Mouse (Mus musculus) small intestine, adult 2 months (tissue): ENCODE data around the gene Klf3.

Experiments used
- CTCF ChIP-seq: fragments of 200-500 bp; IDR thresholded peaks from 2 replicates; pipeline ENCODE4 v1.5.1; 2012; ENCODE audit warnings: low read depth, mild to moderate bottlenecking, control low read depth, inconsistent platforms, low read length, moderate library complexity, mixed read lengths; ENCODE audit not compliant: insufficient replicate concordance, insufficient read length; ENCODE audit errors: extremely low read depth
- POLR2A ChIP-seq: fragments of 200-500 bp; IDR thresholded peaks from 2 replicates; pipeline ENCODE4 v1.6.1; 2012; ENCODE audit warnings: low read depth, mild to moderate bottlenecking, control low read depth, inconsistent platforms, low read length, moderate library complexity

DNA sequence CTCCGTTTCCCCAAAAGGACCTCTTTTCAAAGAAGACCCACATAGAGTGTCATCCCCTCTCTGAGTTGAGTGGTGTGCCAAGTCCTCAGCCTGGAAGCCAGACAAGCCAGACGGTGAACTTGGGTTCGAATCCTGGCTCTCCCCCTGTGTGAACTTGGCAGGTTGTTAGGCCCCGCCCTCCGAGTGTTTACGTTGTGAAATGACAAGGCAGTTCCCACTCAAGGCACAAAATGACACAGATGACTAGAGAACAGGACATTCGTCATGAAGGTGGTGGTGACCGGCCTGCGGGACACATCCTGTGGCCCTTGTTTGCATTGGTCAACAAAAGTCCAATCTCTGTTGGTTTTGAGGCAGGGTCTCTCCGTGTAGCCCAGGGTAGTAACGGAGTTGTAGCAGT lies 6.7 kb downstream of the Klf3 start:
- no peak for TF ChIP-seq POLR2A
- TF ChIP-seq CTCF, result no peak
